Mouse (Mus musculus): ENCODE data around the gene Eps15l1. TPM values are rescaled to one million over a fixed set of nuclear protein-coding genes. Genes with fewer than 3 reads are reported as not detected.

Eps15l1 gene
- total RNA-seq, 2 experiments from 2014 or later, result 23.2 to 23.4 TPM

DNA sequence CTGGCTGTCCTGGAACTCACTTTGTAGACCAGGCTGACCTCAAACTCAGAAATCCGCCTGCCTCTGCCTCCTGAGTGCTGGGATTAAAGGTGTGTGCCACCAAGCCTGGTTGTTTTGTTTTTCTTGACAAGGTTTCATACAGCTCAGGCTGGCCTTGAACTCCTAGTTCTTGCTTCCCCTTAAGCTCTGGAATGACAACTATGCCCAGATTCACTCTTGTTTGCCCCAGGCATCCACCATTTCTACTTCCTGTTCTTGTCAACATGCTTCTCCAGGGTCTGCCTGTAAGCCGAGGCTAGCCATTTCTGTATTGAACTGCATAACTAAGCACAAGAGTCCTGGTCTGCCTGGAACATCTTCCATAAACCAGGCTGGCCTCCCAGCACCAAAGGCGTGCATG, 92.1 kb downstream of the Eps15l1 start:
- no peak for DNase-seq

DNA sequence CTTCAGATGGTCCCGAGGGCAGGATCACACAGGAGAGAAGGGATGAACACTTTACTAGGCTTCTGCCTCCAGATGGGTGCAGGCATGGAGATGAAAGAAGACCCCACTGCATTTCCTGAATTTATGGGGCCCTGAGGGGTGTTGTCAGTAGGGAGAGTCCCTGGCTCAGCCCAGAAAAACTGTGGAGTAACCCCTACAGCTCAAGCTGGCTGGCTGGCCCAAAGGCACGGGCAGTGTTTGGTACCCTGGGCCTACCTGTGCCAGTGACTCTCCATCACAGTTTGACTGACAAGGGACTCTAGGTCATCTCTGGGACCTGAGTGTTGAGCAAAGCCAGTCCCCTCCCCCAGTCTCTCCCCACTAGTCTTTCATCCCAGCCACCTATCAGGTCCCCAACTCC, 96.6 kb downstream of the Eps15l1 start:
- no peak for DNase-seq

More for the DNA sequence above, 92.1 kb downstream of the Eps15l1 start:
- intact Hi-C loops (cut with DNase I; ENCODE audit: low total_unique reads), result no loop called here

GRCm38 (mm10) chr8:72324036-72324706, 97.1 kb downstream of the Eps15l1 start:
- no peak for DNase-seq
- intact Hi-C loops (cut with DNase I; ENCODE audit: low total_unique reads), result no loop called here

More for the DNA sequence above, 96.6 kb downstream of the Eps15l1 start:
- intact Hi-C loops (cut with DNase I; ENCODE audit: low total_unique reads), result no loop called here

- DNase-seq, result no peak
- intact Hi-C loops (cut with DNase I; ENCODE audit: low total_unique reads), result no loop called here
Observed at GRCm38 (mm10) chr8:72323131-72323725, 98.0 kb downstream of the Eps15l1 start.

GRCm38 (mm10) chr8:72322471-72322889, 98.8 kb downstream of the Eps15l1 start:
- intact Hi-C loops (cut with DNase I; ENCODE audit: low total_unique reads), result no loop called here
- DNase-seq, result no peak

DNA sequence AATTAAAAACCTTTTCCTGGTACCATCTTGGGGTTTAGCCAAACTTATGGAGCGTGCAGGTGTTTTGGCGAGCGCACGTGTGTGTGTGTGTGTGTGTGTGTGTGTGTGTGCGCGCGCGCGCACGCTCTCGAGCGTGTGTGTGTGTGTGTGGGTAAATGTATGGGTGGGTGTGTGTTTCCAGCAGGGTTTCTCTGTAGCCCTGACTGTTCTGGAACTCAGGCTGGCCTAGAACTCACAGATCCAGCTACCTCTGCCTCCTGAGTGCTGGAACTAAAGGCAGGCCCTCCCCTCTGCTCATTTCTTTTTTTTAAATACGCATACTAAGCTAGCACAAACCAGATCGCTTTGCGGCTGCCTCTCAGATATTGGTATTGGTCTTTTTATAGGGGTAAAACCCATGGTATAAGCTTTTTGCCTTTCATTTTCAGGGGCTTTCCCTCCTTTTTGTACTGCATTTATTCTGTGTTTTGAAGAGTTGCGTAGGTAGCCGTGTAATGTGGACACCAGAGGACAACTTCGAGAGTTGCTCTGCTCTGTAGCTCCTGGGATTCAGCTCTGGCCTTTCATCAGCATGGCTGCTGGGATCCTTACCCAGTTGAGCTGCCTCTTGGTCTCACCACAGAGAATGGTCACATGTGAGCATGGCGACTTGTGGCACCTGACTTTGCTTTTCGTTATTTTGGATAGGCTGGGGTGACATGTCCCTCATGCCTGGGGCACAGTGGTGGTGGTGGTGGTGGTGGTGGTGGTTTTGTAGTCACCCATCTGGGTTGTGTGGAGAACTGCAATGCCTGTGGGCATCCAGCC, 99.4 kb downstream of the Eps15l1 start:
- DNase-seq, result no peak
- intact Hi-C loops (cut with DNase I; ENCODE audit: low total_unique reads), result no loop called here

DNA sequence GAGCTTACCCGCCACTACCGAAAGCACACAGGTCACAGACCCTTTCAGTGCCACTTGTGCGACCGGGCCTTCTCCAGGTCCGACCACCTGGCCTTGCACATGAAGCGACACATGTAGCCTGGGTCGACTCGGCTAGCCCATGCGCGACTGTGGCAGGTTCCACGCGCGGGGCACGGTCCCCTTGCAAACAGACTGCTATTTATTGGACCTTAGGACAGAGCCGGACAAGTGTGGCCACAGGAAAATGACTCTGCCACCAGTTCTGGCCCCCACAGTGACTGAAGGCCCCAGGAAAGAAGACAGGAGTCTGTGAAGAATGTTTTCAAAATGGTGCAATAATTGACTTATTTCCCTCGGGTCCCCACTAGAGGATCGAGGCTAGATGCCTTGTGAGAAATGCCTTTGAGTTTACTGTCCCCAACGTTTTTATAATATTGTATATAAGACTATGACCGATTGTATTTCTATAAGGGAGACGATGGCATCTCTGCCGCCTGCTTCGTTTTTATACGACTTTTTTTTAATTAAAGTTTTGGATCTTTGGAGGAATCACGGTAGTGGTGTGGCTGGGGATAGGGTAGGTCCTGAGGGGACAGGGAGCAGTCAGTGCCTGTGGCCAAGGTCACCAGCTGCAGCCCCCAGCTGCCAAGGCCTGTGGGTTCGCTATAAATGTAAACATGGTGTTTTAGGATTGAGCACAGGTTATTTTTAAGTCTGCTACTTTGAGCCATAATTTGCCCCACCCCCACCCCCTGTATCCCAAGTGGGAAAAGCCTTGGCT, 100.3 kb downstream of the Eps15l1 start:
- intact Hi-C loops (cut with DNase I; ENCODE audit: low total_unique reads), result no loop called here
- DNase-seq, result no peak

GRCm38 (mm10) chr8:72319921-72320802, 101.1 kb downstream of the Eps15l1 start:
- intact Hi-C loops (cut with DNase I; ENCODE audit: low total_unique reads), result no loop called here
- no peak for DNase-seq

GRCm38 (mm10) chr8:72319397-72319796, 101.9 kb downstream of the Eps15l1 start:
- DNase-seq, result peak; percentile 41
- intact Hi-C loops (cut with DNase I; ENCODE audit: low total_unique reads), result no loop called here

GRCm38 (mm10) chr8:72318801-72319322, 102.4 kb downstream of the Eps15l1 start, which contains the start of gene Klf2:
Gene Klf2 (plus strand): TSS chr8:72319033.
- intact Hi-C loops (cut with DNase I; ENCODE audit: low total_unique reads), result no loop called here
- peak; percentile 99 for DNase-seq

GRCm38 (mm10) chr8:72317741-72318301, 103.4 kb downstream of the Eps15l1 start:
- no peak for DNase-seq
- intact Hi-C loops (cut with DNase I; ENCODE audit: low total_unique reads), result no loop called here

DNA sequence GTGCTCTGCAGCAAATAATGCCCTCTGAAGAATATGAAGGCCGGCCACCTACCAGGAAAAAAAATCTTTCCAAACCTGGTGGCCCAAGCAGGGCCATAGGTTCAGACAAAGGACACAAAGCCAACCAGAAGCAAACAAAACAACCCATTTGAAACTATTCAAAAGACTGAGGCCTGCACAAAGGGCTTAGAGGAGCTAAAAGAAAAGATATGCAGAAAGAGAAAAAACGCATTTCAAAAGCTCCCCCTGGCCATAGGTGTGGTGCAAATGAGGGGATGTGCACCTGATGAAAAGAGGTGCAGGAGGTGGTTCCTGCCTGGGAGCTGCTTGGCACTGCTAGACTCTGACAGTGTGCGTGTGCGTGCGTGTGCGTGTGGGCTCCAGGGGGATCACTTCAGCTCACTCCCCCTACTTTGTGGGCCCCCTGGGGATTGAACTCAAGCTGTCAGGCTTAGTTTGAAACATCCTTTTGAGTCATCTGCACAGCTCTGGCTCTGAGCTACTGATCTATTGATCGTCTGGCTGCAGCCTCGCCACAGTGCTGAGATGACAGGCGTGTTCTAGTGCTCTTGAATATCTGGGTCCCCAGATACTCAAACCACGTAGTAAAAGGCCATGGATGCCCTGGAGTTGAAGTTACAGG, 105.1 kb downstream of the Eps15l1 start:
- intact Hi-C loops (cut with DNase I; ENCODE audit: low total_unique reads), result no loop called here
- DNase-seq, result no peak

- intact Hi-C loops (cut with DNase I; ENCODE audit: low total_unique reads), result no loop called here
- DNase-seq, result no peak
Observed at GRCm38 (mm10) chr8:72312926-72313518, 108.2 kb downstream of the Eps15l1 start.

DNA sequence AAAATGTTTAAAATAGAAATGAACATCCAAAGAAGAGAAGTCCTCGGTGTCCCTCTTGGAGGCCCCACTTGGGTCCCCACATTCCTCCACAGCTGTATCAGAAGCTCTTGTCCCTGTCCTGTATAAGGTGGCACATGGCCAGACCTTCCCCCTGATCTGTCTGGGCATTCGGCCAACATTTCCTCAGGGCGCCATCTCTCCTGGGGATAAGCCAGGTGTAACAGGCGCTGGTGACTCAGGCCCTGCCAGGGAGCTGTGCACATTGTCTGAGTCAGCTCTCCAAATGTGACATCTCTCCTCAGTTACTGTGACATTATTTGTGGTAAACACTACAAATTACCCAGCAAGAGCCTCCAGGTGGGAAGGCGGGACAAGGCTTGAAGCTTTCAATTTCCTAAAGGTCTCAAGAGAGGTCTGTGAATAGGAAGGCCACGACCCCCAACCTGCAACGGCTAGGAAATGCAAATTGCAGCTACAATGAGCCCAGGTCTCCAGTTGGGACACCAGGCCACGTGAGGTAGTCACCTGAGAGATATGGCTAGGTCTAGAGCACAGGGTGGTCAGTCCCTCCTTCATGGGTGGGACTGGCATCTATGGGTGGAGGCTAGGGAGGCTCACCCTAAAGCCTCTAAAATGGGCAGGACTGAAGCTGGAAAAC, 110.3 kb downstream of the Eps15l1 start:
- DNase-seq, result peak; percentile 42
- intact Hi-C loops (cut with DNase I; ENCODE audit: low total_unique reads), result no loop called here

- intact Hi-C loops (cut with DNase I; ENCODE audit: low total_unique reads), result no loop called here
- DNase-seq, result peak; percentile 44
Observed at GRCm38 (mm10) chr8:72308276-72308675, 113.0 kb downstream of the Eps15l1 start.

- intact Hi-C loops (cut with DNase I; ENCODE audit: low total_unique reads), result no loop called here
- no peak for DNase-seq
Observed at GRCm38 (mm10) chr8:72306913-72307312, 114.3 kb downstream of the Eps15l1 start.

All from gastrocnemius, postnatal 14 days (tissue).